Comparison of ENCODE assay signal across 26 mouse cellular contexts in genomic region chr1:175669456-175669855, GRCm38 (mm10). TPM values are rescaled to one million over a fixed set of nuclear protein-coding genes. Genes with fewer than 3 reads are reported as not detected.
DNase-seq lines count a peak whose midpoint lies in the region; ATAC-seq lines count a peak whose summit lies in the region.
"Had no signal": no experiment of that assay in that cellular context is flagged by ENCODE, and none has a peak within 500 bp of the region (broad histone marks: within the 10 kb centered on the region; RNA-seq: fewer than 3 reads in every experiment).

No protein-coding gene starts in this region.

- H3K27ac ChIP-seq in midbrain, embryonic 13.5 days, result no peak overlapping the region
- no peak overlapping the region for H3K27ac ChIP-seq in midbrain, embryonic 10.5 days (replicated peaks)
- H3K27ac ChIP-seq: embryonic facial prominence, embryonic 13.5 days; embryonic facial prominence, embryonic 15.5 days; forebrain, embryonic 10.5 days; forebrain, embryonic 13.5 days had no signal

- 93% methylated on average over 3 of the region's 3 CpGs for WGBS in midbrain, embryonic 13.5 days
- WGBS in midbrain, embryonic 10.5 days, result 94% methylated on average over 3 of the region's 3 CpGs

- no peak for DNase-seq in frontal cortex, adult 2 months (ENCODE audit: extremely low spot score in 1 of 2, low spot score in 1 of 2)
- DNase-seq in midbrain, embryonic 10.5 days (ENCODE audit: low spot score), result no peak
- peak; percentile 52 for DNase-seq in R1 (ENCODE audit: low read depth, low spot score)
- no peak for DNase-seq in layer of hippocampus, adult 9-10 months (ENCODE audit: low spot score)
- DNase-seq: adrenal gland, adult 2 months; adrenal gland, postnatal 25 days; cerebellum, adult 11 months; cerebellum, adult 9-11 months had no signal

- 0 out of 2 replicates have a peak, but pooled peaks have one; percentile 2 for ATAC-seq in frontal cortex, adult (ENCODE audit: low TSS enrichment)
- peak; percentile 16; the same call in 1 of the 2 replicates for ATAC-seq in midbrain, embryonic 13.5 days
- peak; percentile 7; the same call in 1 of the 2 replicates for ATAC-seq in megakaryocyte, adult 5-6 weeks (ENCODE audit: poor library complexity, severe bottlenecking)
- no peak for ATAC-seq in inflammation-experienced regulatory T-cells, adult 6 months

- no peaks in the 10 kb centered on the region for H3K36me3 ChIP-seq in midbrain, embryonic 13.5 days
- peaks cover 3% of the 10 kb centered on the region; the same call in 1 of the 2 replicates for H3K36me3 ChIP-seq in midbrain, embryonic 10.5 days
- H3K36me3 ChIP-seq: embryonic facial prominence, embryonic 13.5 days; embryonic facial prominence, embryonic 15.5 days; forebrain, embryonic 10.5 days; G1E had no signal

- no peak overlapping the region for H3K4me3 ChIP-seq in midbrain, embryonic 13.5 days (replicated peaks)
- H3K4me3 ChIP-seq in midbrain, embryonic 10.5 days, result no peak overlapping the region
- H3K4me3 ChIP-seq: embryonic facial prominence, embryonic 13.5 days; embryonic facial prominence, embryonic 15.5 days; erythroblast, embryonic 14.5 days; forebrain, embryonic 10.5 days; forebrain, embryonic 13.5 days had no signal

- H3K27me3 ChIP-seq in midbrain, embryonic 13.5 days, result no peaks in the 10 kb centered on the region
- no peaks in the 10 kb centered on the region for H3K27me3 ChIP-seq in midbrain, embryonic 10.5 days (ENCODE audit: low read depth, poor library complexity, severe bottlenecking)
- H3K27me3 ChIP-seq: embryonic facial prominence, embryonic 13.5 days; embryonic facial prominence, embryonic 15.5 days; forebrain, embryonic 13.5 days; Patski had no signal

- no peak overlapping the region for H3K9ac ChIP-seq in midbrain, embryonic 13.5 days (replicated peaks)
- H3K9ac ChIP-seq: embryonic facial prominence, embryonic 13.5 days; embryonic facial prominence, embryonic 15.5 days; forebrain, embryonic 13.5 days had no signal

- no peaks in the 10 kb centered on the region for H3K4me1 ChIP-seq in midbrain, embryonic 13.5 days (replicated peaks)
- H3K4me1 ChIP-seq in midbrain, embryonic 10.5 days, result 0 out of 2 replicates have a peak, but pooled peaks cover 6% of the 10 kb centered on the region
- H3K4me1 ChIP-seq: embryonic facial prominence, embryonic 15.5 days had no signal

- no peaks in the 10 kb centered on the region for H3K9me3 ChIP-seq in midbrain, embryonic 13.5 days
- no peaks in the 10 kb centered on the region for H3K9me3 ChIP-seq in midbrain, embryonic 10.5 days (replicated peaks)
- H3K9me3 ChIP-seq: embryonic facial prominence, embryonic 13.5 days; embryonic facial prominence, embryonic 15.5 days; forebrain, embryonic 10.5 days; forebrain, embryonic 13.5 days; G1E had no signal

- H3K4me2 ChIP-seq in midbrain, embryonic 13.5 days (replicated peaks), result no peak overlapping the region
- H3K4me2 ChIP-seq: embryonic facial prominence, embryonic 13.5 days; embryonic facial prominence, embryonic 15.5 days; forebrain, embryonic 13.5 days had no signal

RNA-seq across cellular contexts. Expression of gene Opn3, which starts 23.1 kb away (rescaled TPM):
- 6.5 and 6.8 TPM in 2 replicates for polyA plus RNA-seq in frontal cortex, adult 2 months (2012; rRNA removed)
- 6.9 TPM in 2 replicates for polyA plus RNA-seq in midbrain, embryonic 13.5 days (2015; fragmentation: Nextera tagmentation; extraction: Ambion mirVana)
- polyA plus RNA-seq in midbrain, embryonic 10.5 days (2016; fragmentation: Nextera tagmentation; extraction: Ambion mirVana), result 14.7 and 16.4 TPM in 2 replicates
- total RNA-seq in megakaryocyte, adult 5-6 weeks (2015), result 1.5 and 1.9 TPM in 2 replicates
- total RNA-seq in megakaryocyte, adult 5-6 weeks (2017), result 0.37 and 1.7 TPM in 2 replicates
- polyA plus RNA-seq in inflammation-experienced regulatory T-cells, adult 6 months (2017; shearing (Covaris generic)), result not detected
- total RNA-seq: common myeloid progenitor, adult 5-6 weeks had no signal
- polyA plus RNA-seq: activated CD4-positive, CD25-positive, alpha-beta regulatory T cell, adult 4 months; erythroblast, embryonic 14.5 days had no signal

RNA-seq across cellular contexts. Expression of gene Chml, which starts 23.2 kb away (rescaled TPM):
- 4.2 and 4.6 TPM in 2 replicates for polyA plus RNA-seq in frontal cortex, adult 2 months (2012; rRNA removed)
- 3.6 and 4.1 TPM in 2 replicates for polyA plus RNA-seq in midbrain, embryonic 13.5 days (2015; fragmentation: Nextera tagmentation; extraction: Ambion mirVana)
- polyA plus RNA-seq in midbrain, embryonic 10.5 days (2016; fragmentation: Nextera tagmentation; extraction: Ambion mirVana), result 4.6 and 5.1 TPM in 2 replicates
- 14.2 and 17.0 TPM in 2 replicates for total RNA-seq in megakaryocyte, adult 5-6 weeks (2015)
- 28.4 and 38.1 TPM in 2 replicates for total RNA-seq in megakaryocyte, adult 5-6 weeks (2017)
- 1 to 10 TPM in 2 of 3 experiments, under 1 TPM in 1; 0.21 to 1.1 (median 1.1) TPM for polyA plus RNA-seq in inflammation-experienced regulatory T-cells, adult 6 months (2017; shearing (Covaris generic))

RNA-seq across cellular contexts. Expression of gene Wdr64, which starts 28.9 kb away (rescaled TPM):
- polyA plus RNA-seq in frontal cortex, adult 2 months (2012; rRNA removed), result 0.04 TPM in 1 of 2 replicates, not detected in the other
- not detected in 2 replicates for polyA plus RNA-seq in midbrain, embryonic 13.5 days (2015; fragmentation: Nextera tagmentation; extraction: Ambion mirVana)
- polyA plus RNA-seq in midbrain, embryonic 10.5 days (2016; fragmentation: Nextera tagmentation; extraction: Ambion mirVana), result not detected in 2 replicates
- total RNA-seq in megakaryocyte, adult 5-6 weeks (2015), result not detected in 2 replicates
- not detected in 2 replicates for total RNA-seq in megakaryocyte, adult 5-6 weeks (2017)
- not detected for polyA plus RNA-seq in inflammation-experienced regulatory T-cells, adult 6 months (2017; shearing (Covaris generic))
- total RNA-seq: adrenal gland, adult 2 months; adrenal gland, postnatal 10 days; adrenal gland, postnatal 25 days; adrenal gland, postnatal 4 days; common myeloid progenitor, adult 5-6 weeks had no signal
- polyA plus RNA-seq: activated CD4-positive, CD25-positive, alpha-beta regulatory T cell, adult 4 months; adrenal gland, adult 2 months; C2C12; embryonic facial prominence, embryonic 11.5 days; embryonic facial prominence, embryonic 13.5 days; embryonic facial prominence, embryonic 15.5 days; erythroblast, embryonic 14.5 days; forebrain, embryonic 10.5 days; forebrain, embryonic 13.5 days; forebrain, embryonic 16.5 days; G1E; Patski had no signal

RNA-seq across cellular contexts. Expression of gene Fh1, which starts 44.0 kb away (rescaled TPM):
- polyA plus RNA-seq in frontal cortex, adult 2 months (2012; rRNA removed), result 102 and 108 TPM in 2 replicates
- polyA plus RNA-seq in midbrain, embryonic 13.5 days (2015; fragmentation: Nextera tagmentation; extraction: Ambion mirVana), result 76.6 and 81.2 TPM in 2 replicates
- 108 and 124 TPM in 2 replicates for polyA plus RNA-seq in midbrain, embryonic 10.5 days (2016; fragmentation: Nextera tagmentation; extraction: Ambion mirVana)
- 85.8 and 106 TPM in 2 replicates for total RNA-seq in megakaryocyte, adult 5-6 weeks (2015)
- total RNA-seq in megakaryocyte, adult 5-6 weeks (2017), result 65.9 and 70.7 TPM in 2 replicates
- polyA plus RNA-seq in inflammation-experienced regulatory T-cells, adult 6 months (2017; shearing (Covaris generic)), result 100 to 1,000 TPM in 1 of 3 experiments, 10 to 100 TPM in 2; 48.1 to 114 (median 67.1) TPM

RNA-seq across cellular contexts. Expression of gene Kmo, which starts 49.3 kb away (rescaled TPM):
- polyA plus RNA-seq in frontal cortex, adult 2 months (2012; rRNA removed), result 0.13 and 0.16 TPM in 2 replicates
- polyA plus RNA-seq in midbrain, embryonic 13.5 days (2015; fragmentation: Nextera tagmentation; extraction: Ambion mirVana), result 0.09 and 0.27 TPM in 2 replicates
- polyA plus RNA-seq in midbrain, embryonic 10.5 days (2016; fragmentation: Nextera tagmentation; extraction: Ambion mirVana), result 0.11 and 0.12 TPM in 2 replicates
- total RNA-seq in megakaryocyte, adult 5-6 weeks (2015), result 15.3 and 15.9 TPM in 2 replicates
- total RNA-seq in megakaryocyte, adult 5-6 weeks (2017), result 27.6 and 34.5 TPM in 2 replicates
- 1 to 10 TPM in 1 of 3 experiments, under 1 TPM in 2; 0.48 to 7.3 (median 0.88) TPM for polyA plus RNA-seq in inflammation-experienced regulatory T-cells, adult 6 months (2017; shearing (Covaris generic))
- total RNA-seq: G1E had no signal
- polyA plus RNA-seq: erythroblast, embryonic 14.5 days; forebrain, embryonic 13.5 days; forebrain, embryonic 16.5 days; G1E had no signal
